ENCODE assay signal across 9 mouse cellular contexts in genomic region chr2:84889316-84890044, GRCm38 (mm10). TPM values are rescaled to one million over a fixed set of nuclear protein-coding genes. Genes with fewer than 3 reads are reported as not detected.
DNase-seq lines count a peak whose midpoint lies in the region; ATAC-seq and TF ChIP-seq lines count a peak whose summit lies in the region.
"Had no signal": no experiment of that assay in that cellular context is flagged by ENCODE, and none has a peak within 500 bp of the region (broad histone marks: within the 10 kb centered on the region; RNA-seq: fewer than 3 reads in every experiment).

No protein-coding gene starts in this region.

- WGBS in embryonic facial prominence, embryonic 14.5 days, result 8% methylated on average over 14 of the region's 14 CpGs
- WGBS in hindbrain, postnatal 0 days, result 11% methylated on average over 14 of the region's 14 CpGs
- WGBS in cerebellum, adult 2 months, result 9% methylated on average over 14 of the region's 14 CpGs

- TF ChIP-seq CTCF in hindbrain, postnatal 0 days (IDR thresholded peaks at IDR 0.05; ENCODE audit: low read depth), result no peak
- no peak for TF ChIP-seq CTCF in cerebellum, adult 2 months (IDR thresholded peaks at IDR 0.05; ENCODE audit: borderline replicate concordance, insufficient read depth, low read depth, low read length)

- peak overlapping the region; percentile 38; the same call in 1 of the 2 replicates for H3K9ac ChIP-seq in embryonic facial prominence, embryonic 14.5 days (ENCODE audit: low read depth, low read length)
- peak overlapping the region; percentile 37; the same call in 1 of the 2 replicates for H3K9ac ChIP-seq in hindbrain, postnatal 0 days (replicated peaks; ENCODE audit: low read length)

- no peaks in the 10 kb centered on the region for H3K36me3 ChIP-seq in embryonic facial prominence, embryonic 14.5 days (ENCODE audit: control insufficient read depth, insufficient read depth, low read length)
- no peaks in the 10 kb centered on the region for H3K36me3 ChIP-seq in hindbrain, postnatal 0 days (ENCODE audit: insufficient read depth, low read length)

- no peak for TF ChIP-seq POLR2A in cerebellum, adult 2 months (IDR thresholded peaks at IDR 0.05; ENCODE audit: borderline replicate concordance, insufficient read depth, low read length)

- peaks cover 50% of the 10 kb centered on the region for H3K27me3 ChIP-seq in embryonic facial prominence, embryonic 14.5 days (replicated peaks; ENCODE audit: control insufficient read depth, insufficient read depth, low read length)
- H3K27me3 ChIP-seq in hindbrain, postnatal 0 days (ENCODE audit: insufficient read depth, low read length), result peaks cover 25% of the 10 kb centered on the region; the same call in 1 of the 2 replicates
- peaks cover 5% of the 10 kb centered on the region for H3K27me3 ChIP-seq in cerebellum, adult 2 months (ENCODE audit: control insufficient read depth, insufficient read depth, low read length)

- ATAC-seq in embryonic facial prominence, embryonic 14.5 days (ENCODE audit: low read depth), result no peak
- ATAC-seq in hindbrain, postnatal 0 days, result 0 out of 2 replicates have a peak, but pooled peaks have one; percentile 1

- H3K4me3 ChIP-seq in embryonic facial prominence, embryonic 14.5 days (ENCODE audit: low read depth, low read length), result peak overlapping the region; percentile 29
- peak overlapping the region; percentile 32 for H3K4me3 ChIP-seq in hindbrain, postnatal 0 days (ENCODE audit: low read length)
- no peak overlapping the region for H3K4me3 ChIP-seq in cerebellum, adult 2 months (replicated peaks; ENCODE audit: insufficient read depth, low read depth, low read length)

- peaks cover 17% of the 10 kb centered on the region for H3K4me1 ChIP-seq in embryonic facial prominence, embryonic 14.5 days (ENCODE audit: control insufficient read depth, insufficient read depth, low read length)
- H3K4me1 ChIP-seq in hindbrain, postnatal 0 days (ENCODE audit: insufficient read depth, low read length), result no peaks in the 10 kb centered on the region; the same call in none of the 2 replicates
- no peaks in the 10 kb centered on the region for H3K4me1 ChIP-seq in cerebellum, adult 2 months (ENCODE audit: control insufficient read depth, insufficient read depth, low read length)

- peak overlapping the region; percentile 54 for H3K4me2 ChIP-seq in embryonic facial prominence, embryonic 14.5 days (ENCODE audit: low read depth, low read length)
- H3K4me2 ChIP-seq in hindbrain, postnatal 0 days (ENCODE audit: low read depth, low read length), result peak overlapping the region; percentile 60

- no peaks in the 10 kb centered on the region for H3K9me3 ChIP-seq in embryonic facial prominence, embryonic 14.5 days (ENCODE audit: control insufficient read depth, low read length)
- no peaks in the 10 kb centered on the region for H3K9me3 ChIP-seq in hindbrain, postnatal 0 days (ENCODE audit: low read length)

- peak; percentile 8 for DNase-seq in kidney, postnatal 10 days
- DNase-seq in kidney, adult 8-10 months, result no peak
- DNase-seq in embryonic facial prominence, embryonic 14.5 days (ENCODE audit: low spot score), result no peak
- no peak for DNase-seq in hindbrain, postnatal 0 days (ENCODE audit: low spot score)
- DNase-seq in neural tube, embryonic 10.5 days (ENCODE audit: extremely low spot score, low spot score), result peak; percentile 52
- no peak for DNase-seq in cerebellum, adult 2 months
- DNase-seq in adrenal gland, adult 2 months, result no peak
- DNase-seq in urinary bladder, postnatal 25 days (ENCODE audit: low spot score), result no peak

- no peak overlapping the region for H3K27ac ChIP-seq in embryonic facial prominence, embryonic 14.5 days (replicated peaks; ENCODE audit: low read depth, low read length)
- no peak overlapping the region; the same call in 1 of the 2 replicates for H3K27ac ChIP-seq in hindbrain, postnatal 0 days
- H3K27ac ChIP-seq in cerebellum, adult 2 months (ENCODE audit: insufficient read depth, low read length), result no peak overlapping the region

RNA-seq across cellular contexts. Expression of gene Rtn4rl2, which starts 3.0 kb away (rescaled TPM):
- polyA plus RNA-seq in embryonic facial prominence, embryonic 14.5 days (2014; fragmentation: Nextera tagmentation; extraction: Ambion mirVana), result 2.5 and 3.4 TPM in 2 replicates
- total RNA-seq in hindbrain, postnatal 0 days (2014; rRNA removed), result 10.1 and 12.2 TPM in 2 replicates
- 4.2 and 4.3 TPM in 2 replicates for polyA plus RNA-seq in hindbrain, postnatal 0 days (2015; fragmentation: Nextera tagmentation; extraction: Ambion mirVana)
- 1.2 and 1.7 TPM in 2 replicates for polyA plus RNA-seq in cerebellum, adult 2 months (2012; rRNA removed)
- 1 to 10 TPM; 1.1 to 1.5 TPM for total RNA-seq in adrenal gland, adult 2 months (2021)
- polyA plus RNA-seq in adrenal gland, adult 2 months (2012; rRNA removed), result 11.5 and 17.5 TPM in 2 replicates

RNA-seq across cellular contexts. Expression of gene Slc43a3, which starts 46.9 kb away (rescaled TPM):
- polyA plus RNA-seq in embryonic facial prominence, embryonic 14.5 days (2014; fragmentation: Nextera tagmentation; extraction: Ambion mirVana), result 36.6 and 38.8 TPM in 2 replicates
- total RNA-seq in hindbrain, postnatal 0 days (2014; rRNA removed), result 4.9 and 9.7 TPM in 2 replicates
- polyA plus RNA-seq in hindbrain, postnatal 0 days (2015; fragmentation: Nextera tagmentation; extraction: Ambion mirVana), result 4.1 and 6.4 TPM in 2 replicates
- polyA plus RNA-seq in cerebellum, adult 2 months (2012; rRNA removed), result 0.82 and 1.3 TPM in 2 replicates
- 10 to 100 TPM; 62.5 to 80.9 TPM for total RNA-seq in adrenal gland, adult 2 months (2021)
- 57.5 and 59.7 TPM in 2 replicates for polyA plus RNA-seq in adrenal gland, adult 2 months (2012; rRNA removed)
- polyA plus RNA-seq: Patski had no signal

RNA-seq across cellular contexts. Expression of gene Slc43a1, which starts 50.8 kb away (rescaled TPM):
- polyA plus RNA-seq in embryonic facial prominence, embryonic 14.5 days (2014; fragmentation: Nextera tagmentation; extraction: Ambion mirVana), result 14.3 and 17.0 TPM in 2 replicates
- total RNA-seq in hindbrain, postnatal 0 days (2014; rRNA removed), result 5.8 and 9.3 TPM in 2 replicates
- polyA plus RNA-seq in hindbrain, postnatal 0 days (2015; fragmentation: Nextera tagmentation; extraction: Ambion mirVana), result 1.3 and 1.5 TPM in 2 replicates
- 0.25 and 0.43 TPM in 2 replicates for polyA plus RNA-seq in cerebellum, adult 2 months (2012; rRNA removed)
- 10 to 100 TPM in 1 of 2 experiments, 1 to 10 TPM in 1; 4.4 to 12.7 TPM for total RNA-seq in adrenal gland, adult 2 months (2021)
- polyA plus RNA-seq in adrenal gland, adult 2 months (2012; rRNA removed), result 10.1 and 14.3 TPM in 2 replicates

Comparison
In these comparisons a context has a peak if more than half of its experiments do, and no peak if none do; other contexts are left out.
1. DNase-seq: peak in kidney, postnatal 10 days (single experiment) and neural tube, embryonic 10.5 days (single experiment); none in kidney, adult 8-10 months (0 of 2), embryonic facial prominence, embryonic 14.5 days (single experiment), hindbrain, postnatal 0 days (single experiment), cerebellum, adult 2 months (0 of 2), adrenal gland, adult 2 months (single experiment) and urinary bladder, postnatal 25 days (single experiment).